Mouse (Mus musculus): ENCODE data around the gene Faf1.
"Not testable (repeated sequence)": the region's sequence is repeated elsewhere in the genome, so short reads cannot be mapped to it uniquely, and the experiment has no call there.

- not testable (repeated sequence) for TF ChIP-seq CTCF (conservative IDR thresholded peaks at IDR 0.05; ENCODE audit: low read length); NANOG (IDR thresholded peaks at IDR 0.05; ENCODE audit: borderline replicate concordance, low read length)
Measured at GRCm38 (mm10) chr4:109700727-109701126, 24.3 kb downstream of the Faf1 start.
